Mouse (Mus musculus) lung, postnatal 4 days (tissue): ENCODE data around the gene Lysmd1.

Source experiments
- DNase-seq, 2 experiments: peaks; one replicate each; pipeline ENCODE4 v3.0.0; 2021

The Lysmd1 gene

DNA sequence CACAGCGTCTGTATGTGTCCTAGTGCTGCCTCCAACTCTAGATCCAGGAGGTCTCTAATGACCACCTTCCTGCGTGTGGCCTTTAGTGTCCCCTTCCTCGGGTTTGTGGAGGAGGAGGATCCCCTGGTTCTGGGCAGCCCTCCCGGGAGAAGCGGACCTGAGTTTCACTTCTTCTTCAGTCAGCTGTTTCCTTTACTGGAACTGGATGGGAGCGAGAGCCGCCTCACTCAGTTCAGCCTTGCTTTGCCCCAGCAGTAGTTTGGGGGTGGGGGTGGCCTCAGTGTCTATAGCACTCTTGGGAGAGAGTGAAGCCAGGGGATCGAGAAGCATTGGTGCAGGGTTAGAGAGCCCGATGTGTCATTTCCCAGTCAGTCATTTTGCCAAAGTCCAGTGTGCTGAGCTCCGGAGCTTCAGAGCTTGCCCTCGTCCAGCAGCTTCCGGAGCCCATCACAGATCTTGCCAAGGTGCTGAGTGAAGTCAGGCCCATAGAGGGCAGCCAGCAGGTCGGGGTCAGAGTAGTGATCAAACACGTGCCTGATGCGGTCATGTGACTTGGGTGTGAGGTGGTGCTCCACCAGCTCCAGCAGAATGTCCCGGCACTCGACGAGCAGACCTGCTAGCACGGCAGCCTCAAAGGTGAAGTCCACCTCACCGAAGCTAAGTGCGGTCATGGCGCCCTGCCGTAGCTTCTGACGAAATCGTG is 5.8 kb downstream of the Lysmd1 start:
- no peak for DNase-seq

DNA sequence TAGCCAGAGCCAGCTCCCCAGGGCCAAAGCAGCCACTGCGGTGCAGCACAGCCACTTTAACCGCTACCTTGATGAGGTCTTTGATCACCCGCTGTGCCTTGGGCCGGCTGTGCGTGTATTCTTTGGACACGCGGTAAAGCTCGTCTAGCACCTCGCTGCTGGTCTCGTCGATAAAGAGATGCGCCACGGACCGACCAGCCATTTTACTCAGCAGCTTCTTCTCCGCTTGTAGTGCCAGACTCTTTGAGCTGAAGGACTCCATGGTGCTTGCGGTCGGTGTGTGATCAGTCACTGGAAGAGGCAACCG is 6.4 kb downstream of the Lysmd1 start:
- no peak for DNase-seq

DNA sequence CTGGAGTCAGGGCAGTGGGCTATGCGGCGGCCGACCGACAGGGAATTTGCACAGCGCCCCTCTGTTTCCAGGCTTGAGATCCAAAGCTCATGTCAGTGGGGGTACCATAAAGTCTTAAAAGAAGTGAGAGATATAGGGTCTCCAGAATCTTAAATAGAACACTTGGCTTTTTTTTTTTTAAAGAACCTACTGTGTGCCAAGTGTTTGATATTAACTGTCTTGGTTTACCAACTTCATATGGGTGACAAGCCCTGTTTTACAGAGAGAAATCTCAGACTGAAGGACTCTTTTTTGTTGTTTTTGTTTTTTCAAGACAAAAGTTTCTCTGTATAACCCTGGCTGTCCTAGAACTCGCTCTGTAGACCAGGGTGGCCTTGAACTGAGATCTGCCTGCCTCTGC is 6.9 kb downstream of the Lysmd1 start:
- no peak for DNase-seq

DNA sequence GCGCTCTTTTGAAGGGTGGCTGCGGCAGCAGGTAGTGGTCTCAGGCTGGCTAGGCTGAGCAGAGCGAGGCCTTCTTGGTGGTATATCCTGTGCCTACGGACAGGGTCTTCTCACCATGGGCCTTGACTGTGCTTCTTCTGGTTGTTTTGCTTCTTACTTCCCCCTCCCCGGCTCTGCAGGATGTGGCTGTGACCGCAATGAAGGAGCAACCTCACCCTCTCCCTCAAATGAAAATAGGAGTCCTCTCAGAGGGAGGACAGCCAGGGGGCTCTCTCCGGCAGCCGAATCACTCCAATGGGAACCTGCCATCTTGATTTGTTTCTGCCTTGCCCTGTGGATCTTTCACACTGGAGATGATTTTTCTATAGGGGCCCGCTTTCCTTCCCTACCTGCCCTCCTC is 7.6 kb downstream of the Lysmd1 start:
- peak in 1 of 2 experiments; percentile 56 for DNase-seq

DNA sequence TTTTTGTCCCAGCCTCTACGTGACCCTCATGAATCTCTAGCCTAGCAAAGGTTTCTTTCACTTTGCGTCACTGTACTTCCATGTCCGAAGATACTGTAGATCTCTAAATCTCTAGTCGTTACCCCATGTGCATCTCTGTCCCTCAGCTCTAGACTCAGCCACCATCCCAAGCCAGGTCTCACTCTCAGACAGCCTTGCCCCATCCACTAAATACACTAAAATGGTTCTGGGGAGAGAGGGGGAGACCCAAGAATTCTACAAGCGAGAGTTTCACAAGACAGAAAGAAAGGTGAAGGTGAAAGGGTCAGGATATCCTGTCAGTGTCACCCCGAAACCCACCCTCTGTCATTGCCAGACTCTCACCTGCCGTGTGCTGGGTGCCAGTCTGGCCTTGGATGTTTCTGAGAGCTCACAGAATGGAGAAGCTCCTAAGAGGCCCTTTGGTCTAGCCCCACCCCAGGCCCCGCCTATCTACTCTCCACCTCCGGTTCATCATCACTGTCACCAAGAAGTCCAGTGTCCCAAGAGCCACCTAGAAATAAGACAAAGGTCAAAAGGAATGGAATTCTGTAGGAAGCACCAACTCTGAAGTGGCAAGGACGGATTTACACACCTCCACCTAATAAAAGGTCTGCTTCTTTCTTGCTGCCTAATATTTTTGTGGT is 8.2 kb downstream of the Lysmd1 start, which contains the start of gene Tnfaip8l2:
Tnfaip8l2 (minus strand) TSS at position 409 of the 665 bp plus-strand sequence.
- DNase-seq: peak; percentile 51 to 66

DNA sequence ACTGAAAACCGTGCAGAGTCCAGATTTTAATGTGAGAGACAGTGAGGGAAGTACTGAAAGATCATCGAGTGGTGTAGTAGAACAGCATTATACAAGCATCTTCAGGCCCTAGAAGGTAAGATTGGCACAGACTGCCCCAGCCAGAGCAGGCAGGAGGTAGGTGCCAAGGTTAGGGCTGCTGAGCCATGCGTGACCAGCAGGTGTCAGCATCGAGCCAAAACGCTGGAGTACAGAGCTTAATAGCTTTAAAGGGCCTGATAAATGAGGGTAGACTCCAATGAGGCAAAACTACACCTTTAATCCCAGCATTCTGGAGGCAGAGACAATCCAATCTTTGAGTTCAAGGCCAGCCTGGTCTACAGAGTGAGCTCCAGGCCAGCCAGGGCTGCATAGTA is 8.7 kb downstream of the Lysmd1 start:
- DNase-seq: peak; percentile 84 to 91

DNA sequence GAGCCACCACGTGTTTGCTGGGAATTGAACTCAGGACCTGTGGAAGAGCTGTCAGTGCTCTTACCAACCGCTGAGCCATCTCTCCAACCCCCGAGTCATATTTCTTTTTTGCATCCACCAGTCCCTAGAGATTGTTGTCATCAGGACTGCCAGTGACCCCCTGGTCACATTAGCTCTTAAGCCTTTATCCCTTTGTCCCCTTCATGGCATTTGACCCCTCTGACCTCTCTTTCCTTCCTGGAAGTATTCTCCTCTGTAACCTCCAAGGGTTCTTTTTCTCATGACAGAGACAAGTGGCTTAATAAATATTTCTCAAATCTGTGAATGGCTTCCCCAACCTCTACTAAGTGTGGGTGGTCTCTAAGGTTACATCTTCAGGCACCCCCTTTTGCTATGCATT is 14.0 kb downstream of the Lysmd1 start:
- no peak for DNase-seq

DNA sequence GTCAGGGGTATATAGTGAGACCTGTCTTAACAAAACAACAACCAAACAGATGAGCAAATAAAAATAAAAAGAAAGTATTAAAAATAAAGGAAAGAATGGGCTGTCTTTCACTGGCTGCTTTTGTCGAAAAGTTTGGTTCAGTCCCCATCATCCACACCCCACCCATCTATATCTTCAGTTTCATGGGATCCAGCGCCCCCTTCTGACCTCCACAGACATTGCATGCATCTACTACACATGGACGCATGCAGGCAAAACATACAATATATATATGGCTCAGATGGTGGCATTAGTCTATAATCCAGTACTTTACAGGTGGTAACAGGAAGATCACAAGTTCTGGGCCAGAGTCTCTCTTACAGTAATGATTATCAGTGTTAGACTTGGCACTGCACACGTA is 20.0 kb downstream of the Lysmd1 start:
- DNase-seq: peak in 1 of 2 experiments; percentile 65

DNA sequence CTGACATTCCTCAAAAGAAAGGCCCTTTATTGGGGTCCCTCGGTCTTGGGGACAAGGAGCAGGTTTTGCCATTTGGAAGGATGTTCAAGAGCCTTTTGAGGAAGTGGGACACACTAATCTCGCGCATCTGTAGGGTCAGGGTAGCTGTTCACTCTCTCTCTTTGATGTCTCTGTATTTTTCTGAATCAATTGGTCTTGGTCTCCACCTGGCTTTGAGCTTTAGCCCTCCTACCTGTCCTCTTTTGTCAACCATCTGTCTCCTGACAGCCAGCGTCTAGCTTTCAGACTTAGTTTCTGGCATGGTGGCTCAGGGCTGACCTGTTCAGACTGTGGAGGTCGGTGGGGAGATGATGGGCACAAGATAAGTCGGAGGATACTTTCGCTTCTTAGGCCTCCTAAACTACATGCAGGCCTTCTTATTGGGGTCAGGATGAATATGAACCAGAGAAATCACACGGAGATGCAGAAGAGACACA is 25.7 kb downstream of the Lysmd1 start:
- DNase-seq: no peak

DNA sequence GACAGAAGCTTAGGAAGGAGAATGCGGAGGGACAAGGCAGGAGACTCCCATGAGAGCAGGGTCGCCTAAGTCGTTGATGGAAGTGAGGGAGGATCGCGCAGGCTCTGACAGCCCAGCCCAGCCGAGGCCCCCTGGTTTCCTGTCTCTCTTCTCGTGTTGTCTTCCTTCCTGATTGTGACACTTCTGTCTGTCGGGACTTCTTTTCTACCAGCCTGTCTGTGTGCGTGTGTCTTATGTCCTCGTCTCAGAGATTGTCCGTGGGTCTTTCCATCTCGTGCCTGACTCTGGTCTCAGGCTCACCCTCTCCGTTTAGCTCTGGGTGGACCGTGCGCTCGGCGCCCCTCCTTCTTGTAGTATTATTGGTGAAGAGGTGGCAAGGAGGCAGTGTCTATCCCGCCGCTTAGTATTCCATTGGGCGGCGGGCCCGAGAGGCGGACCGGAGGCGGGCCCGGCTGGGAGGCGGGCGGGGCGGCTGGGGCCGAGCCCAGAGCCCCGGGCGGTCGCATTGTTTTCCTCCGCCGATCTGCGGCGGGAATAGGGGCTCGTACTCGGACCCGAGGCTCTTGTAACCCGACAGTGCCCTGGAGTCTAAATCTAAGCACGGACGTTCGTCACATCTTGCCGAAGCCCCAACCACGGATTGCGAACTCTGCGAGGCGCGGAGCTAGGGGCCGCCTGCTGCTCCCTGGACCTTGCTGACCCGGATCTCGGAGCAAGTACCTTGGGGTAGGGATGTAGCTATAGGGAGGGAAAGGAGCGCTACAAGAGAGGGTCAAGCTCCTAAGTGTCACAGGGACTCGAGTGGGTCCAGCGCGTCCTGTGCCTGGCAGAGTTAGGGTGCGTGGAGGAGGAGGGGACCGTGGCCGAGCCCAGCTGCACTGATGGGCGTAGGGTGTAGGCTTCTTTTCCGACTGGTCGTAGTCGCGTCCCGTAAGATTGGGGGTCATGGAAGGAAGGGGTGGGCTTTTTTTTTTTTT is 26.4 kb downstream of the Lysmd1 start, which contains the start of gene Sema6c:
Sema6c (plus strand) TSS at position 471 of the 977 bp plus-strand sequence.
- peak; percentile 91 to 93 for DNase-seq

DNA sequence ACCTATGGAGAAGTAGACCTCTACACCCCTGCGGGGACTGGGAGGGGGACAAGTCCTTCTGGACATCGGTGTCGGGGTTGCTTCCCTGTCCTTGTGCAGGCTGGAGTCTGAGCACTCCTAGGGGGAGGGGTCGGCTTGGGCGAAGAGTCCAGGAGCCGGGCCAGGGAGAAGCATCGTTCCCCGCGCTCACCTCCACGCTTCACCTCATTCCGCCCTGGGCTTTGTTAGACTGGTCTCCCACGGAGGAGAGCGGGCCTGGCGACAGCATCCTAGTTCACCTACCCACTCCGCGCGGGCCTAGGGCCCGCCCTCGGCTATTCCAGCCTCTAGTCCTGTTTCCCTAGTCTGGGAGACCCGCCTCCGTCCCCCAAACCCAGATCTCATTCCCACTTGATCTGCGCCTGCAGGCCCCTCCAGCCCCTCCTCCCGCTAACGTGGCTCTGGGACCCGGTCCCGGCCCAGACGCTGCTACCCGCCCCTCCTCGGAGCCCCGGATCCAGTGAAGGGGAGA is 27.2 kb downstream of the Lysmd1 start:
- peak; percentile 14 to 30 for DNase-seq

DNA sequence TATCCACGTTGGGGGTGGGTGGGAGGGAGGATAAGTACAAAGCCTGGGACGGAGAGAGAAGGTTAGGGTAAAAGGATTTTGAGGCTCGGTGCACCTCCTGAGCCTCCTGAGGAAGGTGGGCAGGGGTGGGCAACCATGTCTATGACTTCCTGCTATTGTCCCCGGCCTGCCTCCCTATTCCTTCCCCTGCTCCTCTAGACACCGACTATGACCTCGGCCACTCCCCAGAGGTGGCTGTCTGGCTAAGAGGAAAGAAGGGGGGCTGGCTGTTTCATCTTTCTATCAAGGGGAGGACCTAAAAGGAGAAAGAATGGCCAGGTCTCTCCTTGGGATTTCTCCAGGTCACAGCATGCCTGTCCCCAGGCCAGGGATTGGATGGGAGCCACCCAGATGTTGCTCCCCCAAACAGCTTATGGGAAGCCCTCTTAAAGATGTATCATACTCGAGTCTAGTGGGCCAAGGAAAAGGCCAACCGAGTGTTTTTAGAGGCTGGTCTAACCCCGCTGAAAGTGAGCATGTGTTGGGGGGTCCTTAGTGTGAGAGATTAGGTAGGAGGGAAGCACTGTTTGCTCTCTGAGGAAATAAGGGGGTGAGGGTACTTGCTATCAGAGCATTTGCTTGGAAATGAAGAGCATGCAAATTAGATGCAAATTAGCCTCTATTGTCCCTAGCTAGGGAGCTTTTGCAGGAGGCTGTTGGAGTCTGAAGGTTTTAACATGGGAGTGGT is 27.9 kb downstream of the Lysmd1 start:
- no peak for DNase-seq

DNA sequence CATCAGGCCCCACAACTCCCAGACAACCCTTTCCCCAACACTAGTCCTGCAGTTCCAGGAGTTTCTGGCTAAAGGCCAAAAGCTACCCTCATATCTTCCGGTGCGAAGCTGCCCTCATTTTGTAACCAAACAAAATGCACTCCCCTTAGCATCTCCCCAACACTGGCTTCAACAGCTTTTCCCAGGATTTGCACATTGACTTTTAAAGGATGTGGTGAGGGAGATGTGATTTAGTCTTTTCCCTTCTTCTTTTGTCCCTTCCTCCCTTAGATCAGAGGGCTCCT is 28.4 kb downstream of the Lysmd1 start:
- no peak for DNase-seq

DNA sequence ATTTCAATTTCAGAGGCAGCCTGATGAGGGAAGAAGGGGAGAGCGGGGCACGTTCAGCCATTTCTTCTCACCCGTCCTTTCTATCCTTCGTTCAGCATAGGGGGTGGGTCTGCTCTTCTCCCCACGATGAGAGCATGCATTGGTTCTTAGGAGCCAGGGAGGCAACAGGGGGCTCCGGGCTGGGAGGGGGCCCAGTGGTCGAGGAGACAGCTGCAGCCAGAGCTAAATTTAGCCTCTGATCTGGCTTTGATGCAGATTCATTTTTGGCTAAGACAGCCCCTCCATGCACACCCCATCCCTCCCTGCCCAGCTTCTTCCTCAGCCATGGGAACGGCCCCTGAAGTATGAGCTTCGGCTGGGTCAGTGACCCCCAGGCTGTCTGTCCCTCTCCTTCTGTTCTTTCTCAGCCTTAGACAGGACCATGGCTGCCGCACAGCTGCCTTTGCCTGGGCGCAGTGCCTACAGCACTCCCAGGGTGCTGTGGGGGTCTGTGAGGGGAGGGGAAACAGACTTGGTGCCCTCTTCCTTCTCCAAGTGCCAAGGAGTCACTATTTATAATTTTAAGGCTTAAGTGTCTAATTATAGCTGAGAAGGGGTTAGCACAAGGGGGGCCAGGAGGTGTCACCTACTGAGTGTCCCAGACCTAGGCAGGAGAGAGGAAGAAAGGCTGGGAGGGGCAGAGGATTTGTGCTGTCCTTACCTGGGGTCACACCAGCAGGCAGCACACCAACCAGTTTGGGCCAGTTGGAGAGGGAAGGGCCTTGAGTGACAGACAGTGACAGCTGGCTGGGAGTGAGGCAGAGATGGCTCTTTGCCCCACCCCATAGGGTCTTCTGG is 29.7 kb downstream of the Lysmd1 start:
- DNase-seq: peak in 1 of 2 experiments; percentile 47

DNA sequence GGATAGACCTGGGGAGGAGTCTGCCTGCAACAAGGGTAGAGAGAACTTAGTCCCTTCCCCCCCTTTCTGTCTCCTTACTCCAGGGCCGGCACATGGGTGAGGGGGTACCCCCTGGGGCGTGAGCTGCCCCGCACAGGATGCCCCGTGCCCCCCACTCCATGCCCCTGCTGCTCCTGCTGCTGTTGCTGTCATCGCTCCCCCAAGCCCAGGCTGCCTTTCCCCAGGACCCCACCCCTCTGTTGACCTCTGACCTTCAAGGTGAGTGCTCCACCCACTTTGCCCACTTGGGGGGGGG is 30.3 kb downstream of the Lysmd1 start:
- no peak for DNase-seq

DNA sequence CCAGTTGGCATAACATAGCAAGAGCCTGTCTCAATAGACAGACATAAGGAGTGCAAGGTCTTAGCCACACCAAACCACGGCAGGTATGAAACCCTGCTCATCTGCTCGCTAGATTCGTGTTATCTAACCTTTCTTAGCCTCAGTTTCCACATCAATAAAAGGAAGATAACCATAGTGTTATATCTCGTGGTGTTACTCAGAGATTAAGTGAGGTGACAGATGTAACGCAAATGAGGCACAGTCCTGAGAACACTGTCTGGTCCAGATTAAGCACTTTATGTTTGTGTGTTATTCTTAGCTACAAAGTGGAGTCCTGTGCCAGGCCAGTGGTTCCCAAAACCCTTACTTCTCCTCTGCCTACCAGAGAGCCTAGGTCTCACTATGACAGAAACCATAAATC is 31.0 kb downstream of the Lysmd1 start:
- DNase-seq: no peak

DNA sequence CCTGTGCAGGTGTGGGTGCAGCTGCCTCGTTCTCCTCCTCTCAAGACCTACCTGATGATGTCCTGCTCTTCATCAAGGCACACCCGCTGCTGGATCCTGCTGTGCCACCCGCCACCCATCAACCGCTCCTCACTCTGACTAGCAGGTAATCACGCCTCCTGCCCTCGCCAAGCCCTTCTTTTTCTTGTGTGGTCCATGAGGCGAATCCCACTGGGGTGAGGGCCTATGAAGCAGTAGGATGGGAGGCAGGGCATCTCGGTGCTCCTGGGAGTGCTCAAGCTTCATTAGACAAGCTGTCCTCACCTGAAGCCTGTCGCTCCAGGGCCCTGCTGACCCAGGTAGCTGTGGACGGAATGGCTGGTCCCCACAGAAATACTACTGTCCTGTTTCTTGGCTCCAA is 36.1 kb downstream of the Lysmd1 start:
- no peak for DNase-seq

DNA sequence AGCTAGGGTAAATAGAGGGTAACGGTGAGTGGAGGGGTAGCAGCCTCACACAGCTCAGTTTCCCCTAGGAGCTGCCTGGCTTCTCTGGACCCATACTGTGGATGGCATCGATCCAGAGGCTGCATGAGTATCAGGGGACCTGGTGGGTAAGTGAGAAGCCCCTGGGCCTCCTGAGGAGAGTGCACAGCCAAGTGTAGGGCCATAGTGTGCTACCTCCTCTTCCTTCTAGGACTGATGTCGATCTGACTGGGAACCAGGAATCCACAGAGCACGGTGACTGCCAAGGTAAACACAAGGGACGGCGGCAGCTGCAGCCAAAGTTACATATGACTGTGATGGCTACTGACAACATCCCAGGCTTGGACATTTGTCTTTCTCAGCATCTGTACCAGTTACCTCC is 37.2 kb downstream of the Lysmd1 start:
- no peak for DNase-seq

DNA sequence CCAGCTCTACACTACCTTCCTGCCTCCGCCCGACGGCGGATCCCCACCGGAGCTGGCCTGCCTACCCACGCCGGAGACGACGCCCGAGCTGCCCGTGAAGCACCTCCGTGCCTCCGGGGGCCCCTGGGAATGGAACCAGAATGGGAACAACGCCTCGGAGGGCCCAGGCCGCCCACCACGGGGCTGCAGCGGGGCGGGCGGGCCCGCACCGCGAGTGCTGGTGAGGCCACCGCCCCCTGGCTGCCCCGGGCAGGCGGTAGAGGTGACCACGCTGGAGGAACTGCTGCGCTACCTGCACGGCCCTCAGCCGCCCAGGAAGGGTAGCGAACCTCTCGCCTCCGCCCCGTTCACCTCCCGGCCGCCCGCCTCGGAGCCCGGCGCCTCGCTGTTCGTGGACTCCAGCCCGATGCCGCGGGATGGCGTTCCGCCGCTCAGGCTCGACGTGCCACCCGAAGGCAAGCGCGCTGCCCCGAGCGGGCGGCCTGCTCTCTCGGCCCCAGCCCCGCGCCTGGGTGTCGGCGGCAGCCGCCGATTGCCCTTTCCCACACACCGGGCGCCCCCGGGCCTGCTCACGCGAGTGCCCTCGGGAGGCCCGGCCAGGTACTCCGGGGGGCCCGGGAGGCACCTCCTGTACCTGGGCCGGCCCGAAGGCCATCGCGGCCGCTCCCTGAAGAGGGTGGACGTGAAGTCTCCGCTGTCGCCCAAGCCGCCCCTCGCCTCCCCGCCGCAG is 38.8 kb downstream of the Lysmd1 start:
- peak; percentile 33 to 38 for DNase-seq

DNA sequence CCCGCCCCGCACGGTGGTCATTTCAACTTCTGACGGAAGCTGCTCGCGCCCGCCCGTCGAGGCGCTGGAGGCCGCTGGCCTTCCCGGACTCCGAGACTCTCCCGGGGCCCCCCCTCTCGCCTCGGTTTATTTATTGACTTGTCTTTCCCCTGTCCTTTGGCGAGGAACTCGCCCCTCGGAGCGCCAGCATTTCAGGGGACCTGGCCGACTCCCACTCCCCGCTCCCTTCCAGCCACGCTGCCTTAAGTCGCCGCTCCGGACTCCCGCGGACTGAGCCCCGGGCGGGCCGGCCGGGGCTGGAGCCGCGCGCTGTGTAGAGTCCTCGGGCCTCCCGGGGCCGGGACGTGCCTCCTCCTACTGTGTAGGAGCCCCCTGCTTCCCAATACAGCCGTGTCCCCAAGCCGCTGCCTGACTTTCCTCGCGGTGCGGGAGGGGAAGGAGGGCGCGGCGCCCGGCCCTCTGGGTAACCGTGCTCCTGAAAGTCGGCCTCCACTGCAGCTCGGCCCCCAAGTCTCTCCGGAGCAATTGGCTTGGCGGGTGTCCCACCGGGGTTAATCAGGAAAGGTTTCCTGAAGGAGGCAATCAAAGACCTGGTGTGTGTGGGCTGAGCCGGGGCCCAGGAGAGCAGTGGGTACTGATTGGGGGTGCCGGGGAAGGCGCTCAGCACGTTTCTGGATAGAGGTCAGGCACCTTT is 39.5 kb downstream of the Lysmd1 start:
- DNase-seq: peak; percentile 44 to 52
